In the genomic region with DNA sequence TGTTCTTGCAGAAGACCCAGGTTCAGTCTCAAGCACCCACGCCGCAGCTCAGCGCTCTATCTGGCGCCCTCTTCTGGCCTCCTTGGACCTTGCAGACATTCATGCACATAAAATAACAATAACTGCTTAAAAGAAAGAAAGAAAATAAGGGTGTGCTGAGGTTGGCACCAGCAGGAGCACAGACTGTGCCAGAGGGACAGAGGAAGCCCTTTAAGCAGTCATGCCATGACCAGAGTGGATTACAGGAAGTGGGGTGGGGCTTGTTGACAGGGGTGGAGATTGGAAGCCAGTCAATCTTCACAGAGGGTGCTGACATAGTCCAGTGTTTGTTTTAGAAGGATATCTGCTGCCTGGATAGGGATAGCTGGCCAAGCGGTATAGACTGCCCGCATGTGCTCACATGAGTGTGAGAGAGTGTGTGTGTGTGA, we compare ENCODE assay signal across 8 mouse cellular contexts. TPM values are rescaled to one million over a fixed set of nuclear protein-coding genes. Genes with fewer than 3 reads are reported as not detected.
DNase-seq lines count a peak whose midpoint lies in the region; ATAC-seq and TF ChIP-seq lines count a peak whose summit lies in the region.

No protein-coding gene starts in this region.

- CTCF ChIA-PET in Patski (lab: Charles Lee) = interaction anchor here (0.9 to 1.2 kb wide), 6 partner anchors 10 to 74 kb away, joined by 3 to 6 read pairs (median 3); a partner anchor contains a TSS

- no peaks in the 10 kb centered on the region for H3K4me1 ChIP-seq in kidney, adult 2 months (ENCODE audit: control insufficient read depth, insufficient read depth, low read length)

- no peak for ATAC-seq in Patski

- peak; percentile 41 to 54 for DNase-seq in heart, adult 18-20 months
- no peak for DNase-seq in heart, postnatal 25 days (ENCODE audit: low spot score)
- no peak for DNase-seq in Patski (ENCODE audit: low read depth, low spot score)
- DNase-seq in kidney, adult 2 months = peak; percentile 60
- peak; percentile 90 for DNase-seq in lung, postnatal 36 days
- no peak for DNase-seq in ovary, postnatal 14 days (ENCODE audit: low spot score)
- no peak for DNase-seq in layer of hippocampus, adult 11-12 months (ENCODE audit: low spot score)
- no peak for DNase-seq in embryo, embryonic 9.5 days (ENCODE audit: extremely low spot score)

- H3K27me3 ChIP-seq in Patski = no peaks in the 10 kb centered on the region
- no peaks in the 10 kb centered on the region for H3K27me3 ChIP-seq in kidney, adult 2 months (replicated peaks; ENCODE audit: control insufficient read depth, insufficient read depth, low read length)

- intact Hi-C loops in heart, postnatal 25 days (cut with DNase I) = no loop called here

- no peak overlapping the region for H3K4me3 ChIP-seq in kidney, adult 2 months (ENCODE audit: insufficient read depth, low read depth, low read length)

- peak overlapping the region; percentile 82 for H3K27ac ChIP-seq in kidney, adult 2 months (ENCODE audit: insufficient read depth, low read depth, low read length)

- peak; percentile 75 for TF ChIP-seq CTCF in Patski (IDR thresholded peaks at IDR 0.05)
- TF ChIP-seq CTCF in kidney, adult 2 months (conservative IDR thresholded peaks at IDR 0.05; ENCODE audit: insufficient read depth, insufficient read length, low read depth, low read length) = peak; percentile 52

- WGBS in kidney, adult 2 months = 65% methylated on average over 6 of the region's 6 CpGs

- POLR2A ChIA-PET in Patski (lab: Charles Lee) = no interaction called here

- no peak for TF ChIP-seq POLR2A in kidney, adult 2 months (IDR thresholded peaks at IDR 0.05; ENCODE audit: low read depth, low read length)

- H3K36me3 ChIP-seq in kidney, adult 2 months (ENCODE audit: control insufficient read depth, insufficient read depth, low read length) = no peaks in the 10 kb centered on the region

- in situ Hi-C loops in Patski (cut with MboI; ENCODE audit: low pct_unique_long_range_greater_than_20kb) = no loop called here

RNA-seq across cellular contexts. Expression of a gene that starts 10.1 kb away (rescaled TPM):
- 1 to 10 TPM; 1.4 to 1.8 TPM for total RNA-seq in heart, adult 18-20 months (2021)
- total RNA-seq in heart, postnatal 25 days (2021) = 1 to 10 TPM; 1.6 to 2.1 TPM
- polyA plus RNA-seq in Patski (2021) = 7.1 TPM
- 4.3 and 4.8 TPM in 2 replicates for polyA plus RNA-seq in kidney, adult 2 months (2012; rRNA removed)

RNA-seq across cellular contexts. Expression of a gene that starts 10.3 kb away (rescaled TPM):
- 10 to 100 TPM; 11.1 to 11.5 TPM for total RNA-seq in heart, adult 18-20 months (2021)
- 10 to 100 TPM; 14.1 to 18.9 TPM for total RNA-seq in heart, postnatal 25 days (2021)
- 38.1 TPM for polyA plus RNA-seq in Patski (2021)
- 24.4 and 29.5 TPM in 2 replicates for polyA plus RNA-seq in kidney, adult 2 months (2012; rRNA removed)

RNA-seq across cellular contexts. Expression of a gene that starts 52.6 kb away (rescaled TPM):
- 1 to 10 TPM; 3.6 to 4.8 TPM for total RNA-seq in heart, adult 18-20 months (2021)
- total RNA-seq in heart, postnatal 25 days (2021) = 1 to 10 TPM; 4.4 to 6.0 TPM
- 21.4 TPM for polyA plus RNA-seq in Patski (2021)
- 7.5 and 8.7 TPM in 2 replicates for polyA plus RNA-seq in kidney, adult 2 months (2012; rRNA removed)

Comparison
In these comparisons a context has a peak if more than half of its experiments do, and no peak if none do; other contexts are left out.
1. DNase-seq: peak in heart, adult 18-20 months (2 of 2), kidney, adult 2 months (single experiment) and lung, postnatal 36 days (single experiment); none in heart, postnatal 25 days (single experiment), Patski (single experiment), ovary, postnatal 14 days (single experiment), layer of hippocampus, adult 11-12 months (single experiment) and embryo, embryonic 9.5 days (single experiment).